Mouse (Mus musculus): ENCODE data around the gene Slc38a3. TPM values are rescaled to one million over a fixed set of nuclear protein-coding genes. Genes with fewer than 3 reads are reported as not detected.

The Slc38a3 gene
- total and polyA plus RNA-seq, 3 experiments, result not detected

DNA sequence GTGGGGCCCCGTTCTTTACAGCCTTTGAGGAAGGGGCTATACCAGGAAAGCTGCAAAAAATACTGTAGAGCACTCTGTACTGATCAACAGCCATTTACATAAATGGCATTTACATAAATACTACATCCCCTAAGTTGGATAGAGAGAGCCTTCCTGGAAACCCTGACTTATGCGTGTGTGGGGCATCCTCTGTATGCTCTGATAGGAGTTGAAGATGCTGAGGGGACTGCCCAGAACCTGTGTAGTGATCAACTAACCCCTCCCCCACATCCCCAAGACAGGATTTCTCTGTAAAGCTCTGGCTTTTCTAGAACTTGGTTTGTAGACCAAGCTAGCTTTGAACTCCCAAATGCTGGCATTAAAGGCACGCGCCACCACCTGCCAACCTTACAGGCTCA is 59.9 kb downstream of the Slc38a3 start:
- no peak overlapping the region for H3K27ac ChIP-seq (ENCODE audit: control insufficient read depth, low read depth, low read length)

DNA sequence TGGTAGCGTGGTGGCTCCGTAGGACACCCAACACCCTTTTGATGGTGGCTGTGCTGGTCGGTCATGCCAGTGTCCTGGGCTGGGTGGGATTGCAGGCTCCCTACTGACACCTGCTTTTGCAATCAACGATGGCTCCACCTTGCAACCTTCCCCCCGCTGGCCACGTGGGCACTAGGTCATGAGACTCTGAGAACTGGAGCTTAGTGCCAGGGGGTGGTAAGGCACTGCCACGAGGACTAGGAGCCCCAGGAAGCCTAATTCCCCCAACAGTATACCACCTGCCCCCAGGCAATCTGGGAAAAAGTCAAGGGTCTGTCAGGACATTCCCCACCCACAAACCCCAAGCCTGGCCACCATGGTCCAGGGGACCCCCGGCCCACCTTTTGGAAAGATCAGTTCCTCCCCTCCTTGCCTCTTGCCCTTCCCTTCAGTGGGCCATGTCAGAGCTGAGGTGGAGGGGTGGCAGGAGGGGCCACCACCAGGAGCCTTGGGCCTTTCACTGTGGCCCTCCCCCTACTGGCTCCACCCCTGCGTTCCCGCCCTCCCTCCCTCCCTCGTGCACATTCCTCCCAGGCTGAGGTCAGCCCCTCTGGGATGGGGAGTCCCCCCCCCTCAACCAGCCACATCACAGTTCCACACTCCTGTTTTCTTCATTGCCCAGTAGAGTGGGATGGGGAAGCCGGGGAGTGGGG is 60.4 kb downstream of the Slc38a3 start, which contains the start of gene Sema3b:
Gene Sema3b, minus strand, starts transcription at position 489 of the 692 bp plus-strand sequence.
- peaks cover 3 to 23% of the 10 kb centered on the region in 2 experiments; a peak in 3 of 4 replicates for H3K4me1 ChIP-seq (ENCODE audit: control insufficient read depth in 1 of 2, insufficient read depth in 2 of 2, low read length in 2 of 2)
- H3K79me2 ChIP-seq (ENCODE audit: control insufficient read depth, insufficient read depth, low read length, poor library complexity), result peaks cover 2% of the 10 kb centered on the region; the same call in 1 of the 2 replicates
- H3K4me3 ChIP-seq (ENCODE audit: control insufficient read depth in 1 of 2, insufficient read depth in 1 of 2, low read depth in 2 of 2, low read length in 2 of 2), result no peak within 1 kb of the TSS
- H3K36me3 ChIP-seq (ENCODE audit: control insufficient read depth in 1 of 2, insufficient read depth in 2 of 2, low read length in 2 of 2), result peaks cover 0 to 11% of the 10 kb centered on the region in 2 experiments; a peak in 2 of 4 replicates
- TF ChIP-seq E2F4 (IDR thresholded peaks at IDR 0.05; ENCODE audit: borderline replicate concordance, low read depth, low read length), result no peak
- H3K27ac ChIP-seq (ENCODE audit: control insufficient read depth, low read depth, low read length), result no peak within 1 kb of the TSS
- DNase-seq (ENCODE audit: low read depth, low spot score), result no peak
- no peaks in the 10 kb centered on the region for H3K9me3 ChIP-seq (replicated peaks; ENCODE audit: insufficient read depth, low read length)
- H3K9ac ChIP-seq (ENCODE audit: control insufficient read depth, low read depth, low read length, poor library complexity, severe bottlenecking), result no peak within 1 kb of the TSS
- H3K27me3 ChIP-seq (ENCODE audit: control insufficient read depth in 1 of 2, insufficient read depth in 2 of 2, low read length in 2 of 2), result no peaks in the 10 kb centered on the region

More for the DNA sequence above, 59.9 kb downstream of the Slc38a3 start:
- Histone ChIP-seq H3K4me1 (ENCODE audit: control insufficient read depth in 1 of 2, insufficient read depth in 2 of 2, low read length in 2 of 2) (peaks cover 3 to 23% of the 10 kb centered on the region in 2 experiments; a peak in 3 of 4 replicates), H3K9ac (ENCODE audit: control insufficient read depth, low read depth, low read length, poor library complexity, severe bottlenecking) (no peak overlapping the region), H3K79me2 (ENCODE audit: control insufficient read depth, insufficient read depth, low read length, poor library complexity) (peaks cover 2% of the 10 kb centered on the region; the same call in 1 of the 2 replicates), H3K4me3 (ENCODE audit: control insufficient read depth in 1 of 2, insufficient read depth in 1 of 2, low read depth in 2 of 2, low read length in 2 of 2) (no peak overlapping the region), H3K27me3 (ENCODE audit: control insufficient read depth in 1 of 2, insufficient read depth in 2 of 2, low read length in 2 of 2) (no peaks in the 10 kb centered on the region), H3K36me3 (ENCODE audit: control insufficient read depth in 1 of 2, insufficient read depth in 2 of 2, low read length in 2 of 2) (peaks cover 0 to 11% of the 10 kb centered on the region in 2 experiments; a peak in 2 of 4 replicates), H3K9me3 (replicated peaks; ENCODE audit: insufficient read depth, low read length) (no peaks in the 10 kb centered on the region)
- DNase-seq (ENCODE audit: low read depth, low spot score), result no peak
- no peak for TF ChIP-seq RAD21 (IDR thresholded peaks at IDR 0.05; ENCODE audit: low read depth, low read length)
- TF ChIP-seq CTCF (IDR thresholded peaks at IDR 0.05 in 2 of 3, conservative IDR thresholded peaks at IDR 0.05 in 1 of 3; ENCODE audit: control insufficient read depth in 1 of 3, insufficient read depth in 1 of 3, low read depth in 2 of 3, low read length in 3 of 3, poor library complexity in 1 of 3, severe bottlenecking in 1 of 3), result no peak
- TF ChIP-seq KAT2A (conservative IDR thresholded peaks at IDR 0.05; ENCODE audit: low read depth, low read length), result no peak
- TF ChIP-seq EP300 (IDR thresholded peaks at IDR 0.05; ENCODE audit: low read depth in 1 of 2, low read length in 2 of 2), result no peak
- no peak for TF ChIP-seq ZMIZ1 (IDR thresholded peaks at IDR 0.05; ENCODE audit: low read depth, low read length)
- TF ChIP-seq GATA1 (IDR thresholded peaks at IDR 0.05; ENCODE audit: low read depth, low read length), result no peak
- no peak for TF ChIP-seq TCF12 (IDR thresholded peaks at IDR 0.05; ENCODE audit: low read depth, low read length)
- TF ChIP-seq MAX (IDR thresholded peaks at IDR 0.05; ENCODE audit: low read length), result no peak
- no peak for TF ChIP-seq NELFE (IDR thresholded peaks at IDR 0.05; ENCODE audit: low read depth, low read length)
- no peak for TF ChIP-seq POLR2AphosphoS2 (IDR thresholded peaks at IDR 0.05; ENCODE audit: low read length)
- TF ChIP-seq MAZ (IDR thresholded peaks at IDR 0.05; ENCODE audit: low read depth, low read length), result no peak
- TF ChIP-seq GABPA (IDR thresholded peaks at IDR 0.05; ENCODE audit: low read depth, low read length), result no peak
- no peak for TF ChIP-seq HCFC1 (IDR thresholded peaks at IDR 0.05; ENCODE audit: low read depth, low read length)
- TF ChIP-seq ETS1 (IDR thresholded peaks at IDR 0.05; ENCODE audit: low read depth, low read length), result no peak

All from MEL (cell line).